Mouse (Mus musculus) gastrocnemius, adult 2 months (tissue): ENCODE measurements around the gene Ptprm. TPM values are rescaled to one million over a fixed set of nuclear protein-coding genes. Genes with fewer than 3 reads are reported as not detected.
"Not testable (repeated sequence)": the region's sequence is repeated elsewhere in the genome, so short reads cannot be mapped to it uniquely, and the experiment has no call there.

Source experiments
- DNase-seq: peaks from one replicate; pipeline ENCODE4 v3.0.0; 2022
- H3K27ac ChIP-seq: fragments of 200-600 bp; 2 replicates; pipeline ENCODE4 v1.8.1; 2022; ENCODE audit warnings: mild to moderate bottlenecking
- H3K4me3 ChIP-seq: fragments of 200-600 bp; 2 replicates; pipeline ENCODE4 v1.8.1; 2022; ENCODE audit warnings: mild to moderate bottlenecking, moderate library complexity
- CTCF ChIP-seq: fragments of 200-600 bp; IDR thresholded peaks from 2 replicates; pipeline ENCODE4 v1.8.1; 2022; ENCODE audit warnings: antibody characterized with exemption, mild to moderate bottlenecking, moderate library complexity
- intact Hi-C: fragments of 180-260 bp; cut with DNase I; formaldehyde crosslinking; loops from one replicate; pipeline ENCODE4 v1.15.1; 2025
- total RNA-seq, 2 experiments: library from RNA; stranded (reverse); gene quantifications; 2 replicates each; pipeline ENCODE4 v1.2.3; 2021

The Ptprm gene
- total RNA-seq, 2 experiments from 2014 or later = 21.5 to 32.7 TPM

DNA sequence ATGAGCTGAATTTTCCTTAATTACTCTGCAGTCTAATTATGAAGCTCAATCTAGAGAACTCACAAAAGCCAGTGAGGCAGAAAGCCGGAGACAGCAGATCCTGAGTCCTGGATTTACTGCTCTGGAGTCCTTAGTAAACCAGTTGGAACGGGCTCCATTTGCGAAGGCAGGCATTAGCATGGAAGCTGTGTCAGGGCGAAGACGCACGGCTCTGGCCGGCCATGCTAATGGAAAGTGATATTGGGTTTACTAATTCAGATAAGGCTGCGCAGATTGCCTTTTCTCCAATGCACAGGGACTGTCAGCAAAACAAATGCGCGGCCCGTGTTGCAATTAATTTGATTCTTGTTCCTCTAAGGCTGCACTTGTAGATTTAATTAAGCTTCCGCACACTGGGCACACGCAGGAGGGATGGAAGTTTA lies 484.7 kb downstream of the Ptprm start:
- intact Hi-C loops = no loop called here
- Histone ChIP-seq H3K27ac (no peak overlapping the region), H3K4me3 (no peak overlapping the region)
- DNase-seq = no peak
- TF ChIP-seq CTCF = no peak

DNA sequence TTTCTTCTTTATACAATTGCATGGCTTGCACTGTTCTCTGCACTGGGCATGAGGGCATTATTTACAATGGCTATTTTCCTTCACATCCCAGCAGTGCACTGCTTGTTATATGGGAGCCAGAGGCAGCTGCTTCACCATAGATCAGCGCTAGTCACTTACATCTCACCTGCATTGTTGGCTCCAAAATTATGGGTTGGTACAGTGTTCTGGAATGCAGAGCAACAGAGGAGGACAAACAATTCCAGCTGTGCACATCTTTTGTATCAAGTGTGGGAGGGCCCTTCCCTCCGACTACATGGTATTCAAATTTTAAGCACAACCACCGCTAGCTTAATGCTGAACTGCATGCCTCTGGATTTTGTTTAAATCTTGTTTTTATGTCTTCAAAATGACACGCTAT lies 489.8 kb downstream of the Ptprm start:
- TF ChIP-seq CTCF = no peak
- H3K4me3 ChIP-seq = no peak overlapping the region
- intact Hi-C loops = no loop called here
- DNase-seq = no peak
- no peak overlapping the region for H3K27ac ChIP-seq

DNA sequence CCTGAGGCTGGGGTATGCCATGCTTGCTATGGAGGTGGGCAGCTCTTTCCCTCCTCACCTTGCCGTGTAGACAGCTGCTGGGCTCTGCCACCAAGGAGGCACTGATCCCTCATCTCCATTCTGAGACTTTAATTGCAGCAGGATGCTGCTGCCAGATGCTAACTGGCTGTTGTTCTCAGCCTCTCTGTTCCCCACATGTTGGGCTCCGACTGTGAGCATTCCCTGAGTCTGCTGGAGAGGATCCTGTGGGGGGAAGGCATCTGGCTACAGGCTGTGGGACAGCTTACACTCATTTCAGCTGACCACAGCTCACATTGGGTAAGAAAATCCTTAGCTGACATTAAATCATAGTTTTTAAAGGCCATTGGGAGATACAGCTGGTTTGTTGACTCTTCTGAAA lies 492.7 kb downstream of the Ptprm start:
- intact Hi-C loops = no loop called here
- DNase-seq = peak; percentile 17
- Histone ChIP-seq H3K4me3 (no peak overlapping the region), H3K27ac (no peak overlapping the region)
- no peak for TF ChIP-seq CTCF

DNA sequence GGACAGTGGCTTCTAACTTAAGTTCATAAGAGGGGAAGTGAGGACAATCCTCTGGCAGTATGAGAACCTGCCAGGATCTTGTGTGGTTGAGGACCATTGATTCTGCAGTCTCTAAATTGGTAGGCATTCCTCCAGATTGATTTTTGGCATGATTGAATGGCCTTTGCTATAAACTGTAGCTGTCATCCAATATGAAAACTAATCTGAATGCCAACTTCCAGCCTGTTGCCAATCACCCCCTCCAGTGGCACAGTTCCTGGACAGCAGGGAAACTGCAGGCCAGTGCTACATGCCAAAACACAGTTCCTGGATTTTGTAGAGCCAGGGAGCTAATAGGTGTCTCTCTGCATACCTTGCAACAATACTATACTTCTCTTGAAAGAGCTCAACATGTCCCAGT lies 495.5 kb downstream of the Ptprm start:
- peak; percentile 23 for DNase-seq
- Histone ChIP-seq H3K4me3 (no peak overlapping the region), H3K27ac (no peak overlapping the region)
- intact Hi-C loops = no loop called here
- peak; percentile 19; the same call in 1 of the 2 replicates for TF ChIP-seq CTCF

DNA sequence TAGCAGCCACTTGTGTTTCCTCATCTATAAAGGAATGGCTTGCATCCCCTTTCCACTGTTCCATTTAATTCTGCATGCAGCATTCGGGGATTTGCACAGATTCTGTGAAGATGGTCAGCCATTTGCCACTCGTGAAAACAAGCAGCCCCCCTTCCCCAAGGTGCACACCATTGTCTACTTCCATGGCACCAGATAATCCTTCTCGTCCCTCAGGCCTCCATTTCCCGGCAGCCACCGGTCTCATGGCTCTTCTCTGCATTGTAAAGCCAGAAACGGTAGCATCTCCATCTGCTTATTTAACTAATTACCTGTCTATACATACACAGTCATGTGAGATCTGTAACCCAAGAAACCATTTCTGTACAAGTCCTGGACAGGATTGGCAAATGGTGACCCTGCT lies 501.8 kb downstream of the Ptprm start:
- no peak overlapping the region for H3K4me3 ChIP-seq
- intact Hi-C loops = no loop called here

DNA sequence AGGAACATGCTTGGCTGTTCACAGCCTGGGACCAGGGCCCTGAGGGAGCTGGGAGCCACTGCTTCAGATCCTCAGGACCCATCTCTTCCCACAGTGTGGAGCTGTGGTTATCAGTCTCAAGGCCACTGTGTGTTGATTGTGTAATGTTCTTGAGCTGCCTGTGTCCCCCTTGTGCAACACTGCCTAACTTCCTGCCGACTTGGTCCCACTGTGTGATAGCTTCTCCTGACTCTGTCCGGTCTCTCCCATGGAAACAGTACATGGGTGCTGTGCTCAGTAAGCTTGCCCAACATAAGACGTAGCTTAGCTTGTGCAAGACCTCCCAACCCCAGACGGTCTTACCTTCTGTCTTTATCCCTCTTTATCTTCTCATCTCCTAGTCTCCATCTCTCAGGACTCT lies 507.2 kb downstream of the Ptprm start:
- DNase-seq, H3K4me3 ChIP-seq, intact Hi-C loops, H3K27ac ChIP-seq: not testable (repeated sequence)

More for the DNA sequence above, 501.8 kb downstream of the Ptprm start:
- H3K27ac ChIP-seq = no peak overlapping the region
- TF ChIP-seq CTCF = no peak
- no peak for DNase-seq

DNA sequence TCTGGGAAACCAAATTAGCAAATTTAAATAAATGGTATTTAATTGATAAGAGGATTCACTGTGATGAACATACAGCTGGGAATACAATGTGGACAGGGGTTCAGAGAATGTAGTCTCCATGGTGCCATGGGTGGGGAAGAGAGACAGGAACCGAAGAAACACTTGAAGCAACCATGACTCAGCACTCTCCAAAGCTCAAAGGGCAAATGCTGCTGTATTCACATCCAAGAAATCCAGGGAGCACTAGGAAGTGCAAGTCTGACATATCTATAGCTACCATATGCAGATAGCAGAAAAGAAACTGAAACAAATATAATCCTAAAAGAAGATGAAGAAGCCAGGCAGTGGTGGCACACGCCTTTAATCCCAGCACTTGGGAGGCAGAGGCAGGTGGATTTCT lies 531.9 kb downstream of the Ptprm start:
- H3K4me3 ChIP-seq = no peak overlapping the region
- no peak for DNase-seq
- TF ChIP-seq CTCF = no peak
- intact Hi-C loops = no loop called here
- no peak overlapping the region for H3K27ac ChIP-seq

DNA sequence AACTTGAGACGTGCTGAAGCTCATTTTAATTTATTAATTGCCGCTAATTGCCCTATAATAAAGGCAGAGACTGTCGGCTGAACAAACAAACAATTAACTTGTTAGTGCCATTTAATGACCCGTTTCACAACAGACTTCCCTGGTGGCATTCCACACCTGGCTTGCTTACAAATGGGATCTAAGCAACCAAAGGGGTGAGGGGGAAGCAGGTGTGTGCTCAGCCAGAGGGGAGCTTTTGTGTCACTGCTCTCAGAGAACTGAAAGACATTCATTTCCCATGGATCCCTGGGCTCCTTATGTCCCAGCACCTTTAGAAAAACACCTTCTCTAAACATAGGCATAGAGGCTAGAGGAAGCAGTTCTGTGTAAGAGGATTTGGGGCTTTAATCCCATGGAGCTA lies 536.9 kb downstream of the Ptprm start:
- no peak for TF ChIP-seq CTCF
- intact Hi-C loops = no loop called here
- DNase-seq = no peak
- no peak overlapping the region for H3K4me3 ChIP-seq
- H3K27ac ChIP-seq = no peak overlapping the region

DNA sequence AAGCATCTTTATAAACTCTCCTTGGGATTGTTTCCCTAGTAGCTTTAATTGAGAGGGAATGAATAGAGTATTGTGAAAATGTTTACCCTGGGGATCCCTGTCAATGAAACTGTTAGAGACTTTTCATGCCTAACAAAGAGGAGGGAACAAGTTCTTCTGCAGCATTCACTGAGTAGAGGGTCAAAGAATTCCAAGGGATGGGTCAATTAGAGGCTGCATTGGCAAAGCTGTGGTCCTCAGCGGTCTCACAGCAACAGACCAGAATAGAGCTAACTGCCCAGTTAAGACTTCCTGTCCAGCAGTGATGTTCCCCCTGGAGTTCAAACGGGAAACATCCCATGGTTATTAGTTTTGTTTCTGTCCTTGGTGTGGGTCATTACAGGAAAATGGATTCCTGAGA lies 538.3 kb downstream of the Ptprm start:
- no peak for DNase-seq
- no peak overlapping the region for H3K27ac ChIP-seq
- intact Hi-C loops = no loop called here
- no peak overlapping the region for H3K4me3 ChIP-seq
- TF ChIP-seq CTCF = no peak

DNA sequence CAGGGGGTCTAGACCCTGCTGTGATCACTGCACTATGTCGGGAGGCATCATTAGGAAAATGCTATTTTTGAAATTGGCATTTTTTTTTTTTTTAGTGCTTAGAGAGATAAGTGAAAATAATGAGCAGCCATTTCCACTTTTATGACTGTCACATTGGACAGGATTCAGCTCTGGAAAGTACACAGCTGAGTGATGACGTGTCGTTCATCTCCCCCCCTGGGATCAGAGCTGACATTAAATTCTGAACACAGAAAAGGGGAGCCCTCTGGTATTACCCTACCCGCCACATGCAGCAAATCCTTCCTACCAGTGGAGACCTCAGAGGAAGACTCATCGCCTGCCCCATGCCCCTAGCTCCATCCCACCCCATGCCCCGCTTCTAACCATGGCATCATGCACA lies 540.5 kb downstream of the Ptprm start:
- no peak overlapping the region for H3K27ac ChIP-seq
- TF ChIP-seq CTCF = no peak
- intact Hi-C loops = no loop called here
- H3K4me3 ChIP-seq = no peak overlapping the region
- no peak for DNase-seq

DNA sequence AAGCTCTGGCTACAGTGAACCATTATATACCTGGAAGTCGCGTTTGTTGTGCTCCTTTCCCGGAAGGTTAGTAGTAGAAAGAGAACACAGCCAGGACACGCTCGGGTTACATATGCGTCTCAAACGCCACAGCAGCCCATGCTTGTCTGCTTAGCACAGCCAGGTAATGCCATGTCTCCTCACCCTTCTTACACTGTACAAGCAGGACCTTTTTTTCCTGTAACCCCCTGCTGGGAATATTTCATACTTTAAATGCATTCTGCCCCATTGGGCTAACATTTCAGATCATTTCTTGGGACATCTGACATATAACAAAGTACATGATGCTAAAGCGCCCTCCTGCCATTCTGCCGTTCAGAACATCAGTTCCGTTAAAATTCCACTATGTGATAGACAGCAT lies 540.9 kb downstream of the Ptprm start:
- intact Hi-C loops = no loop called here
- TF ChIP-seq CTCF = no peak
- Histone ChIP-seq H3K27ac (no peak overlapping the region), H3K4me3 (no peak overlapping the region)
- DNase-seq = no peak

DNA sequence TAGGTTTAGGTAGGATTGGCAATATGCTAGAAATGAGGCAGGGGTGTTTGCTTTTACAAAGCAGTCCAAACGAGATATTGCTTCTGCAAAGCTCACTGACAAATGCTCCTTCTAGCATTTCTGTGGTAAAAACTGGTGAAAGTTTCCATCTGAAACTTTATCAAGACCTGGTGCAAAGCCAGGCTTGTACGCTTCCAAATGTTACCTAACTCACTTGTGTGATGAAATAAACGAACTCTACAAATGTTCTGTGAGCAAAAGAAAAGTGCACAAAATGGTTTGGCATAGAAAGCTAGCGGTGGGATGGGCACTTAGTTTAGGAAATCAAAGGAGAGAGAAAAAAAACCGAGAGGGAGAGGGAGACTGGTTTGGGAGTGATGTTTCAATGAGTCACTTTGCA lies 544.5 kb downstream of the Ptprm start:
- TF ChIP-seq CTCF = no peak
- DNase-seq = no peak
- Histone ChIP-seq H3K4me3 (no peak overlapping the region), H3K27ac (no peak overlapping the region)
- intact Hi-C loops = no loop called here

DNA sequence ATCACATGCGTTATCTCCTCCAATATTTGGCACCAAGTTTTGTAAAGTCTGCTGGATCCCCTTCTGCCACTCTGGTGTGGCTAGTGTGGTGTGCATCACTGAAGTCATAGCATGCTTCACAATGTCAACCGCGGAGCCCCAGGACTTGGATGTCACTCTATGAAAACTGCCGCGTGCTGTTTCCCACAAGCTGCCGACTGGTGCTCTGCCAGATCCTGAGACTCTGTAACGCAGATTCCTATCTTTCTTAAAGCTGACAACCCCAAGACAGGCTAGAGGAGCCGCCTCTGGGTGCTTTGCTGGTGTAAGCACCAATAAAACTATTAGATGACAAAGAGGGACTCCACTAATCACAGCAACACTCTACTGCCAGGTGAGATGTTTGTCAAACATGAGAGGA lies 546.1 kb downstream of the Ptprm start:
- no peak overlapping the region for H3K27ac ChIP-seq
- intact Hi-C loops = no loop called here
- DNase-seq = no peak
- H3K4me3 ChIP-seq = no peak overlapping the region
- no peak for TF ChIP-seq CTCF

DNA sequence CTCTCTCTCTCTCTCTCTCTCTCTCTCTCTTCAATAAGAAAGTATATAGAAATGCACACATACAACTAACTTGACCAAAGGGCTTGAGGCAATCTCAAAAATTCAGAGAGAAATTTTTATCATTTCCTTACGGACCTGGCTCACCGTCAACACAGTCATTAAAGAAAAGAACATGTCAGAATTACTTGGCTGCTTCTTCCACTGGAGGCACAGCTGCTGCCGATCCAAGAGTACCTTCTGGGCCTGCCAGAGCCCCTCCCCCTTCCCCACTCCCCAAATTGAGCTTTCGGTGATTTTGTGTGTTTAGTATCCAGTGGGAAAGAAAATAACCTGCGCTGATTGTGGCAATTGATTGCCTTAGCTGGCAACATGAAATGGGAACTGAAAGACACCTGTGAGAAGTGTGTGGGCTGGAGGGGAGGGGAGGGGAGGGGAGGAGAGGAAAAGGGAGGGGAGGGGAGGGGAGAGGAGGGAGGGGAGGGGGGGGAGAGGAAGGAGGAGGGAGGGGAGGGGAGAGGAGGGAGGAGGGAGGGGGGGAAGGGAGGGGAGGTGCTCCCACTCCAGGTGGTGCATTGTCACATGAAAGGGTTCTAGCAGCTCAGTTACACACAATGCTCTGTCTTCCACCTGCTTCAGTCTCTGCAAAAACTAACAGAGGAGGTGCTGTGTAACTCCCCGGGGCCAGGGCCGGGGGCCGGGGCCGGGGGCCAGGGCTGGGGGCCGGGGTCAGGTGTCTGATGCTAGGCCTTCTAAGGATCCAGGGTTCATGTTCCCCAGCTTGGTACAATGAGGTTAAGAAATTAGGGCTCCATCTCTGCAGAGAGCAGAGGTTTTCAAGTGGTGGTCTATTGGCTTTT lies 552.2 kb downstream of the Ptprm start:
- no peak for DNase-seq
- intact Hi-C loops = no loop called here
- no peak for TF ChIP-seq CTCF
- no peak overlapping the region for H3K27ac ChIP-seq
- no peak overlapping the region for H3K4me3 ChIP-seq
